Mouse (Mus musculus) intestine, postnatal 0 days (tissue): ENCODE measurements around the gene Srd5a2. TPM values are rescaled to one million over a fixed set of nuclear protein-coding genes. Genes with fewer than 3 reads are reported as not detected.

Experiments
- ATAC-seq: fragments of 200-750 bp; cut with Nextera tagmentation; 2 replicates; pipeline ENCODE4 v1.8.0; 2017; ENCODE audit warnings: mild to moderate bottlenecking, moderate TSS enrichment, moderate library complexity
- H3K27ac ChIP-seq: fragments of 300-500 bp; sonication (generic); 2 replicates; pipeline ENCODE4 v1.5.1; 2014; ENCODE audit warnings: mild to moderate bottlenecking, low read depth, low read length, moderate library complexity
- H3K27me3 ChIP-seq: fragments of 300-500 bp; sonication (generic); replicated peaks from 2 replicates; pipeline ENCODE4 v1.6.1; 2014; ENCODE audit warnings: low read length, mixed read lengths; ENCODE audit not compliant: control insufficient read depth, insufficient read depth
- H3K36me3 ChIP-seq: fragments of 300-500 bp; sonication (generic); 2 replicates; pipeline ENCODE4 v1.6.1; 2014; ENCODE audit warnings: mild to moderate bottlenecking, moderate library complexity; ENCODE audit not compliant: control insufficient read depth, insufficient read depth
- H3K4me1 ChIP-seq: fragments of 300-500 bp; sonication (generic); replicated peaks from 2 replicates; pipeline ENCODE4 v1.6.1; 2014; ENCODE audit warnings: antibody characterized with exemption, low read length, mixed read lengths; ENCODE audit not compliant: control insufficient read depth, insufficient read depth
- H3K4me2 ChIP-seq: fragments of 300-500 bp; sonication (generic); replicated peaks from 2 replicates; pipeline ENCODE4 v1.6.1; 2014; ENCODE audit warnings: low read depth, mild to moderate bottlenecking, moderate library complexity
- H3K4me3 ChIP-seq: fragments of 300-500 bp; sonication (generic); 2 replicates; pipeline ENCODE4 v1.5.1; 2014; ENCODE audit warnings: low read depth, low read length
- H3K9ac ChIP-seq: fragments of 300-500 bp; sonication (generic); 2 replicates; pipeline ENCODE4 v1.6.1; 2014; ENCODE audit warnings: mild to moderate bottlenecking, low read depth, low read length
- H3K9me3 ChIP-seq: fragments of 300-500 bp; sonication (generic); 2 replicates; pipeline ENCODE4 v1.6.1; 2016; ENCODE audit warnings: mixed run types; ENCODE audit not compliant: control insufficient read depth
- CTCF ChIP-seq: sonication (generic); IDR thresholded peaks from 2 replicates; pipeline ENCODE4 v1.5.1; 2016; ENCODE audit warnings: low read depth, mild to moderate bottlenecking, control low read depth, antibody characterized with exemption, moderate library complexity
- WGBS: fragments of 180-500 bp; shearing (Covaris S2); extraction: QIAGEN DNeasy Blood & Tissue Kit; methylation state at CpG from one replicate; pipeline ENCODE4 v1.1.7; 2014; 5-methylcytosine and 5-hydroxymethylcytosine counted together
- polyA plus RNA-seq: library from polyadenylated mRNA; unstranded; fragments of >200 nt; fragmentation: Nextera tagmentation; extraction: Ambion mirVana; gene quantifications from 2 replicates; pipeline ENCODE4 v1.2.1, GENCODE M21; 2015

Srd5a2 gene
- polyA plus RNA-seq, 1 experiment from 2014 or later: not detected

- Histone ChIP-seq H3K9ac (no peak overlapping the region), H3K27ac (no peak overlapping the region), H3K27me3 (no peaks in the 10 kb centered on the region), H3K4me2 (no peak overlapping the region), H3K9me3 (no peaks in the 10 kb centered on the region), H3K4me3 (no peak overlapping the region), H3K36me3 (no peaks in the 10 kb centered on the region), H3K4me1 (no peaks in the 10 kb centered on the region)
- ATAC-seq: no peak
- TF ChIP-seq CTCF: no peak
- WGBS: 89% methylated on average over 4 of the region's 4 CpGs
Observed at GRCm38 (mm10) chr17:74018281-74018680, 29.4 kb downstream of the Srd5a2 start.

DNA sequence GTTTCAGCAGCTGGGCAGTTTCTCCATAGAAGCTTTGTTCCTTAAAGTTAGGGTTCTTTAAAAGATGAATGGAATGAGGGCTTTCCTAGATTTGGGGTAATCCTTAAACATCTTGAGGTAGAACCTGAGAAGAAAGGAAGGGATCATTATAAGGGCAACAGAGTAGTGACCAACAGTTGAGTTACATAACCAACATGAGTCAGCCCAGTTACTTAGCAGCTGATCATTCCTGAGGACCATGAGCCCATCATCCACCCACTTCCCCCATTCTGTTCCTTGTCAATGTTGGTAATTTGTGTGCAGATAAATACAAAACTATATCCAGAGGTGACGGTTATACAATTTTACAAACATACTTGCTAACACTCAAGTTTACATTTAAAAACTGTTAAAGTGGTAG lies 30.1 kb downstream of the Srd5a2 start:
- Histone ChIP-seq H3K9me3 (no peaks in the 10 kb centered on the region), H3K4me1 (no peaks in the 10 kb centered on the region), H3K27me3 (no peaks in the 10 kb centered on the region), H3K36me3 (no peaks in the 10 kb centered on the region), H3K27ac (no peak overlapping the region), H3K4me2 (no peak overlapping the region), H3K4me3 (no peak overlapping the region), H3K9ac (no peak overlapping the region)
- WGBS: 96% methylated on average over 1 of the region's 1 CpGs
- no peak for ATAC-seq
- TF ChIP-seq CTCF: no peak

- H3K4me3 ChIP-seq: no peak overlapping the region
- H3K27me3 ChIP-seq: no peaks in the 10 kb centered on the region
- no peak overlapping the region for H3K27ac ChIP-seq
- ATAC-seq: no peak
- no peaks in the 10 kb centered on the region for H3K36me3 ChIP-seq
- no peak overlapping the region for H3K9ac ChIP-seq
- no peak for TF ChIP-seq CTCF
- no peaks in the 10 kb centered on the region for H3K4me1 ChIP-seq
- 61% methylated on average over 6 of the region's 6 CpGs for WGBS
- H3K4me2 ChIP-seq: no peak overlapping the region
- H3K9me3 ChIP-seq: no peaks in the 10 kb centered on the region
Observed at GRCm38 (mm10) chr17:74015128-74015527, 32.6 kb downstream of the Srd5a2 start.

GRCm38 (mm10) chr17:74008680-74009079 lies 39.0 kb downstream of the Srd5a2 start:
- no peaks in the 10 kb centered on the region for H3K9me3 ChIP-seq
- no peaks in the 10 kb centered on the region for H3K36me3 ChIP-seq
- ATAC-seq: no peak
- H3K4me1 ChIP-seq: no peaks in the 10 kb centered on the region
- H3K27ac ChIP-seq: no peak overlapping the region
- H3K4me2 ChIP-seq: no peak overlapping the region
- no peak overlapping the region for H3K9ac ChIP-seq
- TF ChIP-seq CTCF: no peak
- H3K27me3 ChIP-seq: no peaks in the 10 kb centered on the region
- WGBS: 60% methylated on average over 4 of the region's 4 CpGs
- no peak overlapping the region for H3K4me3 ChIP-seq

DNA sequence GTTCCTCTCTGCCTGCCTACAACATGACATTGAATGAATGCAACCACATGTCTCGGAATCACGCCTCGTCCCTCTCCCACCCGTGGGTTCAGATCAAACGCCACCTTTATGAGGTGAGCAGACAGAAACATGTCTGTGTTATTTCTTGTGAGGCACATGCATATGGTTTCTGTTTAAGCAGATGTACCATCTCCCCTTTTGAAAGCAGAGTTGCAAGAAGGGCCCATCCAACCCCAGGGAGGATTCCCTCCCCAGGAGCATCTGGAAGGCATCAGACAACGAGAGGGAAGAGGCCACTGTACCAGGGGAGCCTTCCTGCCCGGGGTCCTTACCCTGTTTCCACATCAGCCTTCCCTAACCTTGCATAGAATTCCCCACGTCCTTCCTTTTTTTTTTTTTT lies 40.7 kb downstream of the Srd5a2 start:
- Histone ChIP-seq H3K4me3 (no peak overlapping the region), H3K9ac (no peak overlapping the region), H3K4me1 (no peaks in the 10 kb centered on the region), H3K36me3 (no peaks in the 10 kb centered on the region), H3K27ac (no peak overlapping the region), H3K9me3 (no peaks in the 10 kb centered on the region), H3K27me3 (no peaks in the 10 kb centered on the region), H3K4me2 (no peak overlapping the region)
- TF ChIP-seq CTCF: no peak
- WGBS: 69% methylated on average over 8 of the region's 8 CpGs
- ATAC-seq: no peak

- H3K4me1 ChIP-seq: no peaks in the 10 kb centered on the region
- no peaks in the 10 kb centered on the region for H3K36me3 ChIP-seq
- H3K27me3 ChIP-seq: no peaks in the 10 kb centered on the region
- H3K9ac ChIP-seq: no peak overlapping the region
- H3K4me2 ChIP-seq: no peak overlapping the region
- no peaks in the 10 kb centered on the region for H3K9me3 ChIP-seq
- no peak for TF ChIP-seq CTCF
- no peak for ATAC-seq
- 70% methylated on average over 2 of the region's 2 CpGs for WGBS
- H3K27ac ChIP-seq: no peak overlapping the region
- H3K4me3 ChIP-seq: no peak overlapping the region
Observed at GRCm38 (mm10) chr17:74002396-74002795, 45.3 kb downstream of the Srd5a2 start.
